Mouse (Mus musculus) frontal cortex, adult (tissue): ENCODE results near the gene Htra1.

ENCODE experiments used
- ATAC-seq: cut with Nextera tagmentation; 2 replicates; pipeline ENCODE4 v1.9.2; 2017; ENCODE audit warnings: mild to moderate bottlenecking, moderate library complexity, mixed read lengths; ENCODE audit not compliant: low TSS enrichment

The Htra1 gene

DNA sequence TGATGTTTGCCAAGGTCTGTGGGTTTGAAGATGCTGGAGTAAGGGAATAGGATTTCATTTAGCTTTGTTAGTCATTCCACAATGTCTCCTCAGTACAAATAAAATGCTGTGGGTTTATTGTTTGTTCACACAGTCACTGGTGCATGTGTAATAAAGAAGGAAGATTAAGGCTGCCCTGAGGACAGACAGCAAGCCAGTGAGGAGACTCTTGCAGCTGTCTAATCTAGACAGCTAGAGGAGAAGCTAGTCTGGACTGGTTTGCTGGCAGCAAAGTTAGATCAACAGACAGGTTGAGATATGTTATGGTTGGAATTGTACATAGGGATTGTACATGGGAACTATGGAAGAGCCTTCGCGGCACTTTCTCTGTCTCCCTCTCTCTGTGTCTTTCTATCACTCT, 71.3 kb downstream of the Htra1 start:
- ATAC-seq = no peak

DNA sequence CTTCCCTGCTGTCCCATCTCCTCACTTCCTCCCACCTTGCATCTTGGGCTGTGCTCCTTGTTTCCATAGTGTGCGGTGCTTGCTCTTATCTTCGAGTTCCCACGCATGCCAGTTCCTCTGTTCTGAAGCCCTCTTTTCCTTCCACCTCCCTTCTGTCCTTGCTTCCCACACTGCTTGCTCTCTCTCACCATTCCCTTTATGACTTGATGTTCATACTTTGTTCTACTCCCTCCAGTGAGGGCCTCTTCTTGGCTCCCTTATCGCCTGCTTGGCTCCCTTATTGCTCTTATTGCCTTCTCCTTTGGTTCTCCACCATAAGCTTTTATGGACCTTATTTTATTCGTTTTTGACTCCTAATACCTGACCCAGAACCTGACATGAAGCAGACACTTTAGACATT, 73.3 kb downstream of the Htra1 start:
- ATAC-seq = no peak

DNA sequence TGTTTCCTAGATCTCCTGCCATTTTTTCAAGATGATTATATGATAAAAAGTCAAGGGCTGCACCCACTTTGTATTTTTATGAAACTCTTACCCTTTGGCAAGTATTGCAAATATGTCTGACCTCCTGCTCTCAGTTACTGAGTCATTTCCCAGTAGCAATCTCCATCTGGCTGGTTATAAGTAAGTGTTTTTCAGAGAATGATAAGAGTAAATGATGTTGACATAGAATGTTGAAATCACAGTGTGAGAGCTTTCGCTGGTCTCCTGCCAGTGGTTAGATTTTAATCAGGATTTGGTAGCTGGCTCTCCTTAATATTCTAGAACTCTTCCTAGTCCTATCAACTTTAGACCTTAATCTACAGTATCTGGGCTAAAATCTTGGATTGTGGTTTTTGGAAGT, 76.0 kb downstream of the Htra1 start:
- no peak for ATAC-seq

DNA sequence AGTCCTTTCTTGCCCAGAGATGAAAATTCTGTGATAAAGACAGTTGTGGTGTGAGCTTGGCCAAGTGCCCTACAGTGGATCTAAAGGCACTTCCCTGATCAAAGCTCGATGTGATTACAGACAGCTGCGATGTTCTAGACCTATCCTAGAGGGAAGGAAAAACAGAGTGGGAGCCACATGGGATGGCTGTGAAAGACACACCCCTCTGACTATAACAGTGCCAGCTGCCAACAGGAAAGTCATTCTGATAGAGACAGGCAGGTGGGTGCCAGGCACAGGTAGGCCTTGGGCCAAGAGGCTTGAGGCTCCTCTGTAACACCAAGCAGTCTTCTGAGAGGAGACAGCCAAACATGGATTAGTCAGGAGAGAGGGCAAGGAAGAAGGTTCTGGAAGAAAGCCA, 83.3 kb downstream of the Htra1 start:
- ATAC-seq = no peak

DNA sequence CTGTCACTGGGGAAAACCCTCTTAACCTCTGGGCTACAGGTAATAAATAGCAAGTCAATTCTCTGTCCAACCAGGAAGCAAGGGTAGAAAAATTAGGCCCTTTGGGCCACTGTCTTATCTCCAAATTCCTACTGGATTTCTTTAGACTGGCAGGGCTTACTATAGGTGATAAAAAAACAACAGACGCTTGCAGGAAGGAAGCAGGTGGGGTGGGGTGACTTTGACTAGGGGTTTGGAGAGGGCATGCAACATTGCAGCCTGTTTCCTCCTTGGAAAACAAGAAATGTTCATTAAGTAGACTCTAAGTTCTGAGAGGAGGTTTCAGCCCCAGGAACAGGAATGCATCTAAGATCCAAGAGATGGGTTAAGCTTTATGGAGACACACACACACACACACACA, 88.9 kb downstream of the Htra1 start:
- ATAC-seq = no peak

DNA sequence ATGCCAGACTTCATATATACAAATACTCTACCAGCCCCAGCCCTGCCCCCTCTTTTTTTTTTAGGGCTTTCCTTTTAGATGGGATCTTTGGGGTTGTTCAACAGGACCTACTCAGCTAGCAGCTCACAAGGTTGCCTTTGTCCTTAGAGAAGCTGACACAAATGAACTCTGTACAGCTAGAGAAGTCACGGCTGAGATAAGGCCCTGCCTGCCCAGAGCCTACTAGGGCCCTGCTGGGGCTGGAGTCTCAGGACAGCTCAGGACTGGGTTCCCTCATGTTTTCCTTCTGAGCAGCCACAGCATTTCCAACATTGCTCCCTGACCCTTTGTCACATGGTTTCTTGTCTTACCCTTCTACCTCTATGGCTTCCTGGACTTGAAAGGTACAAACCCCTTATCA, 91.6 kb downstream of the Htra1 start:
- ATAC-seq = no peak

DNA sequence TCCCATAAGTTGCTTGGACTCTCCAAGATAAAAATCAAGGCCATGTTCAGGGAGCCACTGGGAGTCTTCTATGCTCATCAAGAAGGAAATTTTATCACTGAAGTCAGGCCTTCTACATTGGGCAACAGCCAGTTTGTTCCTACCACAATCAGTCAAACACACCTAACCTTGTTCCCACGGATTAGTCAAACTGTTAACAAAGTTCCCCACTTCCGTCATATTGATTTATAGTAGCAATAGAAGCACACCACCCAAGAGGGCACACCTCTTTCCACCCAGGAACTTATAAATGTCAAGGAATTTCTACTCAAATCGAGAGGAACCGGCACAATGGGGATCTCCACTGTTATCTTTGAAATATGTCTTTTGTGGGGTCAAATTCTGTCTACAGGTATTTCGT, 95.8 kb downstream of the Htra1 start, which contains the start of gene Dmbt1:
Gene Dmbt1, plus strand, starts transcription at position 299 of the 400 bp plus-strand sequence.
- ATAC-seq = no peak
